Mouse (Mus musculus) erythroid progenitor cell, adult 5-6 weeks (primary cell): ENCODE results near the gene Fam213b. TPM values are rescaled to one million over a fixed set of nuclear protein-coding genes. Genes with fewer than 3 reads are reported as not detected.

ENCODE experiments used
- ATAC-seq: replicated peaks from 2 replicates; pipeline ENCODE4 v1.8.0; 2016; ENCODE audit warnings: moderate number of reproducible peaks, mild to moderate bottlenecking, moderate TSS enrichment, inconsistent platforms; ENCODE audit not compliant: poor library complexity, low FRiP score, severe bottlenecking
- total RNA-seq, 2 experiments: library from RNA; stranded (forward) in 1 of 2; stranded (reverse) in 1 of 2; fragments of 150-400 nt in 1 of 2; fragments of 186-747, 209-891 nt in 1 of 2; gene quantifications; 2 replicates each; pipeline versions ENCODE4 v1.2.3 to v1.2.4; 2015 to 2017; ENCODE audit warnings: low replicate concordance in 2 of 2

The Fam213b gene
- total RNA-seq, 2 experiments from 2014 or later: 2.5 to 6.1 TPM

DNA sequence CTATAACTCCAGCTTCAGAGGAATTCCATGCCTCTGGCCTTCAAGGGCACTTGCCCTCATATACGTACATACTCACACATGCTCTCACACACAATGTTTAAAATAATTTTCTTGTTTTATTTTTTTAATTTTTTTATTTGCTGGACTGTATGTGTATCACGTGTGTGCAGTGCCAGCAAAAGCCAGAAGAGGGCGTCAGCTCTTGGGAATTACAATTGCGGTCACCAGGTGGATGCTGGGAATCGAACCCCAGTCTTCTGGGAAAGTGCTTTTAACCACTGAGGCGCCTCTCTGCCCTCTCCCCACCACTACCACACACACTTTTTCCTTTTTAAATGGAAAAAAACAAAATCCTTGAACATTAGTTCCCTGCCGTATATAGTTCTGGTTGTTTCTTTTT is 42.1 kb downstream of the Fam213b start:
- ATAC-seq: no peak

DNA sequence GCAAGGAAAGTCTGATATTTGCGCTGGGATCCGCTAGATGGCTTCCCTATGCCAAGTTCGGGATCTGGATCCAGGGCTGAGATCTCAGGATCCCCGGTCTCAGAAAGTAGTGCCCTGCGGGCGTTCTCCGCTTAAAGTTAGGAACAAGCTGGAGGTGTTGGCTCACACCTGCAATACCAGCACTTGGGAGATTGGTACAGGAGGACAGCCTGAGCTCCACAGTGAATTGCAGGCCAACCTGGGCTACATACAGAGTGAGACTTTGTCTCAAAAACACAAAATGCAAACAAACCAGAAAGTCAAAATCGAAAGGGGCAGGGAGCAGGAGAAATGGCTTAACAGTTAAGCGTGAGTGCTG is 42.5 kb downstream of the Fam213b start:
- no peak for ATAC-seq

DNA sequence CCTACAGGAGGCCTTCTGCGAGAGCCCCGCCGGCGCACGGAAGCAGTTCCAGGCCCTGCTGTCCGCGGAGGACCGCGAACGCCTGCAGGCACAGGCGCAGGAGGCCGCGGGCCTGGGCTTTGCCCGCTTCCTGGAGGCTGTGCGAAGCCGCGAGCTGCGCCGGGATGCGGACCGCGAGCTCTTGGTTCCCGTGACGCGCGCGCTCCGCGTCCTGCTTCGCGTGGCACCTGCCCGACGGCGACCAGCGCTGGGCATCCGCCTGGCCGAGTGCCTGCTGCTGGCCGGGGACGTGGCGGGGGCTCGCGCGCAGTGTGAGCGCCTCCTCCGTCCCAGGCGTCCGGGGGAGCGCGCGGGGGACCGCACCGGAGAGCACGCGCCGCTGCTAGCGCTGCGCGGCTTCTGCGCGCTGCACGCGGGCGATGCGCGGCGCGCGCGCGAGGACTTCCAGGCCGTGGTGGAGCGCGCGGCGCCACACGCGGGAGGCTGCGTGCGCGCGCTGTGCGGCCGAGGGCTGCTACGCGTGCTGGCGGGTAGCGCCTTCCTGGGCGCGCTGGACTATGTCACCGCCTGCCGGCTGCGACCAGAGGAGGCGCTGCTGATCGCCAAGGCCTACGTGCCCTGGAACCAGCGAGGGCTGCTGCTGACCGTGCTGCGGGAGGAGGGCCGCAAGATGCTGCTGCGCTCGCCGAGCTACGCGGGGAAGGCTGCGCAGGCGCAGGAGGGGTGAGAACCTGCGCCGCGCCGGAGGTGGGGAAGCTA is 43.0 kb downstream of the Fam213b start:
- no peak for ATAC-seq

DNA sequence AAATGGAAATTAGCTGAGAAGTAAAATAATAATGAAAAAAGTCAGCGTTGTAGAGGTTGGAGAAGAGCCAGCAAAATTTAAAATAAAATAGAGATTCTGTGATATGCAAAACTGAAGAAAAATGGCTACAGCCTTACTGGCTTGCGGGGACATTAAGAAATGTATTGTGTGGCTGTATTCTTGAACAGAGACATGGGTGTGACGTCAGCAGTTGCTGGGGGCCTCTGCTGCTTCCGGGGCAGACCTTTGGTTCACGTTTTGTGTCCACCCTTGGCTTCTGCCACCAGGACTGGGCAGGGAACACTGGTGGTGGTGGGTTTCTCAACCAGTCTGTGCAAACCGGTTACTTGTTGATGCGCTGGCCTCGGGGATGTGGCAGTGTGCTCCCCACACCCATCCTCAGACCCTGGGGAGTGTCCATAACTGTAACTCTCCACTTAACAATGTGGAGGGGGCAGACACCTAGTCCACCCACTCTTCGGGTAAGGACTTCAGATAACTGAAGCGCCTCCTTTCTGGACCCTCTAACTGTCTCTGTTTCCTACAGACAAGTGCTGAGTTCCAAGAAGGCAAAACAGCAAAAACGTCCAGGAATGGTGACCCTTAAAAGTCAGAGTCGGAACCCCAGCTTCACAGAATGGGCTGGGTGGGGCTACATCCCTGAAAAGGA is 44.1 kb downstream of the Fam213b start:
- ATAC-seq: no peak

DNA sequence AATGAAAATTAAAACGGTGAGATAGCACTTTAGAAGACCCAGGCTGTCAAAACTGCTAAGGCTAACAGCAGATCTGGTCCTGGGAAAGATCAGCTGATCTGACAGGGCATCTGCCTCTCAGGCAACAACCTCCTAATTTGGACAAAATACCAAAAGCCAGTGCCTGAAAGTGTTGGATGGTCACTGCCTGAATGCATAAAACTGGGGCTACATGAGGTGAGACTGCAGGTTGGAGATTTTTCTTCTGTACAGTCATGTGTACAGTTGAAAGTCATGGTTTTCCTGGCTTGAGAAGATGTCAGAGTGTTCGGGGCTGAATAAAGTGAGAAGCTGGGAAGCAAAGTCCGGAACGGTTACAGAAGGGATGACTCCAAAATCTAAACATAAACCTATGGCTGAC is 45.1 kb downstream of the Fam213b start:
- no peak for ATAC-seq

DNA sequence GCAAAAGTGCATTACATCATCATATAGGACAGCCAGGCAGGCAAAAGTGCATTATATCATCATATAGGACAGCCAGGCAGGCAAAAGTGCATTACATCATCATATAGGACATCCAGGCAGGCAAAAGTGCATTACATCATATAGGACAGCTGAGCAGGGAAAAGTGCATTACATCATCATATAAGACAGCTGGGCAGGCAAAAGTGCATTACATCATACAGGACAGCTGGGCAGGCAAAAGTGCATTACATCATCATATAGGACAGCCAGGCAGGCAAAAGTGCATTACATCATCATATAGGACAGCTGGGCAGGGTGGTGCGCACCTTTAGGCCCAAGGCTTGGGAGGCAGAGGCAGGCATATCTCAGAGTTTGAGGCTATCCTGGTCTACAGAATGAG is 46.2 kb downstream of the Fam213b start:
- ATAC-seq: no peak

Other genes starting within 250 kb of the Fam213b start
- gene Actrt2, start 231.3 kb downstream of the Fam213b start, total RNA-seq (2015; ENCODE audit: low replicate concordance): not detected in 2 replicates
- not detected in 2 replicates for gene Actrt2, start 231.3 kb downstream of the Fam213b start, total RNA-seq (2017; ENCODE audit: low replicate concordance)
- gene Ttc34, start 61.7 kb downstream of the Fam213b start, total RNA-seq (2015; ENCODE audit: low replicate concordance): not detected in 2 replicates
- not detected in 2 replicates for gene Ttc34, start 61.7 kb downstream of the Fam213b start, total RNA-seq (2017; ENCODE audit: low replicate concordance)
- gene Mmel1, start 29.6 kb downstream of the Fam213b start, total RNA-seq (2015; ENCODE audit: low replicate concordance): 5.9 and 10.1 TPM in 2 replicates
- gene Mmel1, start 29.6 kb downstream of the Fam213b start, total RNA-seq (2017; ENCODE audit: low replicate concordance): 6.4 and 14.4 TPM in 2 replicates
- 845 and 899 TPM in 2 replicates for gene Tnfrsf14, start 29.4 kb upstream of the Fam213b start, total RNA-seq (2015; ENCODE audit: low replicate concordance)
- 775 and 1,097 TPM in 2 replicates for gene Tnfrsf14, start 29.4 kb upstream of the Fam213b start, total RNA-seq (2017; ENCODE audit: low replicate concordance)
- not detected in 2 replicates for gene Hes5, start 61.8 kb upstream of the Fam213b start, total RNA-seq (2015; ENCODE audit: low replicate concordance)
- not detected in 2 replicates for gene Hes5, start 61.8 kb upstream of the Fam213b start, total RNA-seq (2017; ENCODE audit: low replicate concordance)
- 61.3 and 78.0 TPM in 2 replicates for gene Pank4, start 65.0 kb upstream of the Fam213b start, total RNA-seq (2015; ENCODE audit: low replicate concordance)
- gene Pank4, start 65.0 kb upstream of the Fam213b start, total RNA-seq (2017; ENCODE audit: low replicate concordance): 40.0 and 50.1 TPM in 2 replicates
- not detected in 2 replicates for gene Plch2, start 157.6 kb upstream of the Fam213b start, total RNA-seq (2015; ENCODE audit: low replicate concordance)
- not detected in 2 replicates for gene Plch2, start 157.6 kb upstream of the Fam213b start, total RNA-seq (2017; ENCODE audit: low replicate concordance)
- gene Pex10, start 167.9 kb upstream of the Fam213b start, total RNA-seq (2015; ENCODE audit: low replicate concordance): 1.1 and 4.6 TPM in 2 replicates
- 0.91 and 4.5 TPM in 2 replicates for gene Pex10, start 167.9 kb upstream of the Fam213b start, total RNA-seq (2017; ENCODE audit: low replicate concordance)
- 43.6 and 74.2 TPM in 2 replicates for gene Rer1, start 187.2 kb upstream of the Fam213b start, total RNA-seq (2015; ENCODE audit: low replicate concordance)
- gene Rer1, start 187.2 kb upstream of the Fam213b start, total RNA-seq (2017; ENCODE audit: low replicate concordance): 48.6 and 57.6 TPM in 2 replicates
- gene Morn1, start 187.4 kb upstream of the Fam213b start, total RNA-seq (2015; ENCODE audit: low replicate concordance): 2.5 TPM in 1 of 2 replicates, not detected in the other
- gene Morn1, start 187.4 kb upstream of the Fam213b start, total RNA-seq (2017; ENCODE audit: low replicate concordance): 0.08 TPM in 1 of 2 replicates, not detected in the other